Mouse (Mus musculus) Muller cell, postnatal 12 days (primary cell): ENCODE data around the gene Rars2.
"Not testable (repeated sequence)": the region's sequence is repeated elsewhere in the genome, so short reads cannot be mapped to it uniquely, and the experiment has no call there.

Experiments
- DNase-seq: peaks from one replicate; pipeline ENCODE4 v3.0.0-alpha.2; 2015; ENCODE audit errors: inconsistent ontology term

Rars2 gene

DNA sequence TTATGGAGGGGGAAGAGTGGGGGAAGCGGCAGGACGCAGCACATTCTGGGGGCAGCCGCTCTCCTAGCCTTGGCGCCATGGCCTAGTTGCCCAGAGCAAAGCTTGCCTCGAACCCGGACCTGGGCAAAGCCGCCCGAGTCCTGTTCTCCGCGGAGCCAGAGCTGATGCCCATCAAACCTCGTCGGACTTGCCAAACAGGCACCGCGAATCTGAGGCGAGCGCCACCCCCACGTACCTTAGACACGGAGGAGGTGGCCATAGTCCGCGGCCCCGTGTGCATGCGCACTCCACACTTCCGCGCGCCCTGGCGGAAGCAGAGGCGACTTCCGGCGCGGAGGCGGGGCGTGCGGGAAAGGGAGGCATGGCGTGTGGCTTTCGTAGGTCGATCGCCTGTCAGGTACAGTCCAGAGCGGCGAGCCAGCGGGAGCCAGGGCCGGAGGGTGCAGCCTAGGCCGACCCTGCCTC, at the start of gene Rars2, which contains the start of gene Orc3:
TSS of gene Rars2 (plus strand) at position 328 of the 465 bp plus-strand sequence.
TSS of gene Orc3 (minus strand) at position 315 of the 465 bp plus-strand sequence.
- DNase-seq: peak; percentile 96

DNA sequence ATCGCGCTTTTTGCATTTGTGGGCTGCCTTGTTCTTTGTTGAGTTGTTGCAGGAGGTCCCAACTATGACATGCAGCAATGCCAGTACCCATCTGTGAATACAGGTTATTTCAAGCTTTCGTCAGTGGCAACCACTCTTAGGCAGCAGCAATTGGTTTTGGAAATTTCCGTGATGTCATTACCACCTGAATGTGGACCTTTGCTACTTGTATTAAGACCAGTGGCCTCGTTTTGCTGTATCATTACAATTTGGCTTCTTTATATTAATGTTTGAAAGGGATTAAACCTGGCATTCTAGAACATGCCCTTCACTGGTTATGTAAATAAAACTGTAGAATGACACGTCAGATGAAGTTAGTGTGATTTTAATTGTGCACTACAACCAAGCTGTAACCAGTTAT, 48.5 kb upstream of the Rars2 start:
- DNase-seq: no peak

DNA sequence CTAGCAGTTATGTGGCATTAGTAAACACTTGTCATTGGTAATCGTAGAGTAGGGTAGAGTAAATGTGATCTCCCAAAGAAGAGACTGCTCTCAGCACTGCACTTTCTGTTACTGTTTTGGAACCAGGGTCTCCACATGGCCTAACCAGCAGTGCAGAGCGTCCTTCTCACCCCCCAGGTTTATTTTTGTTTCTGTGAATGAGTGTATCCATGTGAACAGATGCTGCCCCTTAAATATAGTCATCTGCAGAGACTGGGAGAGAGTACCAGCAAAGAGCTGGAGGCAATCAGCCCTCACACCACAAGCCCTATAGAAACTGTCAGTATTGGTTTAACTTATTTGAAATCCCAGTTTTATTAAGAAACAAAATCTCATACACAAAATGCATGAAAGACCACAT, 41.9 kb upstream of the Rars2 start:
- DNase-seq: no peak

DNA sequence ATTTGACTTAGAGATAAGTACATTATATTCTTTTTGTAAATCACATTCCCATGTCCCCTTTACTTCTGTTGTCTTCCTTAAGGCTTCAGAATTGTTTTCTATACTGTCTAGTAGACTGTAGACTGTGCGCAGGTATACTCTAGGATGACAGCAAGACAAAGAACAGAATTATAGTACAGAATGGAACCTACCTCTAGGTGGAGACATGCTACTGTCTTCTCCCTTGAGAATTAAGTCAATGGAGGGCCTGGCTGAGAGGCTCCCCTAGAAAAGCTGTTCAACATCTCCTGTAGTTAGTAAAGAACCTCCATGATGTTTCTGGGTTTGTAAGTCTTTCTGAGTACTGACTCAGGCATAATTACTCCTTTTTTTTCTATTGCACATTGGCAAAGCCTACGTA, 37.7 kb upstream of the Rars2 start:
- DNase-seq: no peak

DNA sequence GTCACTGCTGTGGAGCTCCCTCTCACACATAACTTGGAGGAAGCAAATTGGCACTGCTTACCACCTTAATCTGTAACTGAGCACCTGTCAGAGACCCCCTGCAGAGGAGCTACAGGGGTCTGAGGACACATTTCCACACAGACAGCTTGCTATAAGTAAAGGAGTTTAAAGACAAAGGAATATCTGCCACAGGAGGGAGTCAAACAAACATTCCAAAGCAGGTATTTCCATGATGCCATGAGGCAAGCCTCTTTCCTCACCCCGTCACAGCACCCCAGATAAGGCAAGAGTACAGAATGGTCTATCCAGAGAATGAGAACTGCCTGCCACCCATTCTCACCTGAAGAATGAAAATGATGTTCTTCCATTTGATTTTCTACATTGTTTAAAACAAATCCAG, 35.5 kb upstream of the Rars2 start:
- DNase-seq: no peak

DNA sequence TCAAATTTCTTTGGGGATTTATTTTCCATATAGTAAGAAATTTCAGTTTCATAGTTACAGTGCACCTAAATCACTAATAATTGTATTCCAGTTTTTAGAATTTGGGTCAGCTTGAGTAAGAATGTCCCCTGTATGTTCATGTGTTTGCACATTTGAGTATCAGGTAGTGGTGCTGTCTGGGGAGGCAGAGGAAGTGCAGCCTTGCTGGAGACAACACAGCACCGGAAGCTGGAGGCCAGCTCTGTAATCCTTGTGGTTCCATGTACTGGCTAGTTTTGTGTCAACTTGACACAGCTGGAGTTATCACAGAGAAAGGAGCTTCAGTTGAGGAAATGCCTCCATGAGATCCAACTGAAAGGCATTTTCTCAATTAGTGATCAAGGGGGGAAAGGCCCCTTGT, 33.3 kb upstream of the Rars2 start:
- DNase-seq: not testable (repeated sequence)

DNA sequence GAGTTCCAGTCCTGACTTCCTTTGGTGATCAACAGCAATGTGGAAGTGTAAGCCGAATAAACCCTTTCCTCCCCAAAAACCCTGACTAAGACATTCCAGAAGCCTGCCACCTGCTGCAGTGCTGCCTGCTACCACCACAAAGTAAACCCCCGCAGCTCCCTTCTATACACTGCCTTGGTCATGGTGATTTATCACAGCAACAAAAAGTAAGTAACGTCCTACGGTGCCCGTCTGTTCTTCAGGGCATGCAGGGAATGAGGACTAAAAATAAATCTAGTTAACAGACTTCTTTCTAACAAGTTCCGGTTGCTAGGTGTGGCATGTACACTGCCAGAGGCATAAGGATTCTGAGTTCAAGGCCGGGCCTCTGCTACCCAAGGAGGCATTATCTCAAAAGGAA, 32.8 kb upstream of the Rars2 start:
- no peak for DNase-seq

DNA sequence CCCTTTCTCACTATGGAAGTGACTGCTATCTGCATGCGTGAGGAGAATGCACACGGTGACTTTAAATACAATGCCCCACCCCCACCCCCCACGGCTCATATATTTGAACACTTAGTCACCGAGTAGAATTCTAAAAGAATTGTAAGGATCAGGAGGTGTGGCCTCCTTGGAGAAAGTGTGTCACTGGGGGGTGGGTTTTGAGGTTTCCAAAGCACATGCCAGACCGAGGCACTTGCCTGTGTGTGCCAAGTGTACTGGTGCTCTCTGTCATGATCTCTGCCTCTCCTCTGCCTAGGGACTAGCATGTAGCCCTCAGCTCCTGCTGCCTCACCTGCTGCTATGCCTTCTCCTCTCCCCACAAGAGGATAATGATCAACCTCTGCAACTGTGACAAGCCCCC, 32.3 kb upstream of the Rars2 start:
- peak; percentile 79 for DNase-seq

DNA sequence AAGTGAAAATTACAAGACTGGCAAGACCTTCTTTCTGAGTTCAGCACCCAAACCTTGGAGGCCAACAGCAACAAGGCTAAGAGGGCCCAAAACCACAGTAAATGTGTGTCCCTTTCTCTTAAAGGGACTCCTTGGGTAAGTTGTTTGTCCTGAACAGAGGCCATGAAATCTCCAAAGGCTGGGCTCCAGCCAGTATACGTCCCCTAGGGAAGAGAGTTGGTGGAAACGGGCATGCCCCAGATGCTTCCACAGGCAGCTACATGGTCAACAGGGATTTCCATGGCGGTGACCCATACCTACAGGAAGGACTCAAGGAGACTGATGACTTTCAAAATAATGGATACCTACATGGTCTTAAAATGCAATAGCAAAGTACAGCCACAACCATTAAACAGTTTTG, 31.3 kb upstream of the Rars2 start:
- no peak for DNase-seq

DNA sequence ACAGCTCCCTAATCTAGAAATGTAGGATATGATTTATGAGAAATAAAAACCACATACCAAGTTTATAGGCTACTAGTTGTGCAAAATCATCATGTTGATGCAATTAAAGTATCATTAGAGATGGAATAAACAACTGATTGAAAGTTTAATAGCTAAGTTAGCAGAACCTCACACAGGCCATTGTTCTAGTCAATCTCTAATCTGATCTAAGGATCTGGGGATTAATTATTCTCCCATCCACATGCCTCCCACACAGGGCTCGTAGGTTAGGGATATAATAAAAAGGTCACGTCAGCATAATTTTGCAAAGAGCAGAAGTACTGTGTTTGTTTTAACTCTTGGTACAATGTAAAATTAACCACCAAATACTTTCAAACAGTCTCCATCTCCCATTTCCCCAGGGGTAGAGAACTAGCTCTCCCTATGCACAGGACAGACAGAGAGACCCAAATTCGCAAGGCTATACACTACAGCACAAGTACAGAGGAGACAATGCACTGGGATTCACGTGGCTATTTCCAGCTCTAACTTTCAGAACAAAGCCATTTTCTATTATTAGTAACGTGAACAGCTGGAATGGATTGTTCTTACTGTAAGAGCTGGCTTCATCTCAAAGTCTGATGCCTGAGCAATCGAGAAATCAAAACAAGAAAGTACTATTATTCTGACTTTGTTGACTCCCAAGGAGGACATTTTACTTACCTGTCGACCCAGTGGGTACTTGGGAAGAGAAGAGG, 29.7 kb upstream of the Rars2 start:
- DNase-seq: no peak

DNA sequence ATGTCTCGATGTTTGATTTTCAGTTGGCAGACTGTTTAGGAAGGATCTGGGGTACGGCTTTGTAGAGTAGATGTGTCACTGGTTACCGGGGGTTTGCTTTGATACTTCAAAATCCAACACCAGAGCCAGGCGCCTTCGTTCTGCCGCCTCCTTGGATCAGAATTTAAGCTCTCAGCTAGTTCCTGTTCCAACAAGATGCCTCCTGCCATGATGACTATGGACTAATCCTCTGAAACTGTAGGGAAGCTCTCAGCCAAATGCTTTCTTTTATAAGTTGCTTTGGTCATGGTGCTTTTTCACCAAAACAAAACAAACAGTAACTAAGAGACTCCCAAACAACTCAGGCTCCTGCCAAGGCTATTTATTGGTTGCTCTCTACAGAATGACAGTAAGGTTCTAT, 11.6 kb upstream of the Rars2 start:
- no peak for DNase-seq

DNA sequence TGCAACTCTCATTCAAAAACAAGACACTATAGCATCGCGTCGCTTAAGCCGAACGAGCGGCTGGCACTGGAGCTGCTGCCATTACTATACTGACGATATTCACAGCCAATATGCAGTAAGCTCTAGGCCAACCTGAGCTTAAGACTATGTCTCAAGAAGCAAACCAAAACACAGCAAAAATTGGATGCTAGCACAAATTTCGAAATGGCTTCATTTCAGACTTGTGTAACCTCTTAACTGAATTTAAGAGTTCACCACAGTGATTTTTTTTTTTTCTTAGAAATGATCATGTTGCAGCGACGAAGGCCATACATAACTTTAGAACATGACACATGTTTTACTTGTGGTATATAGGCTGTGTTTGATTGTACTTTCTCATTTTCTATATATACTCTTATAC, 8.1 kb upstream of the Rars2 start:
- DNase-seq: no peak

DNA sequence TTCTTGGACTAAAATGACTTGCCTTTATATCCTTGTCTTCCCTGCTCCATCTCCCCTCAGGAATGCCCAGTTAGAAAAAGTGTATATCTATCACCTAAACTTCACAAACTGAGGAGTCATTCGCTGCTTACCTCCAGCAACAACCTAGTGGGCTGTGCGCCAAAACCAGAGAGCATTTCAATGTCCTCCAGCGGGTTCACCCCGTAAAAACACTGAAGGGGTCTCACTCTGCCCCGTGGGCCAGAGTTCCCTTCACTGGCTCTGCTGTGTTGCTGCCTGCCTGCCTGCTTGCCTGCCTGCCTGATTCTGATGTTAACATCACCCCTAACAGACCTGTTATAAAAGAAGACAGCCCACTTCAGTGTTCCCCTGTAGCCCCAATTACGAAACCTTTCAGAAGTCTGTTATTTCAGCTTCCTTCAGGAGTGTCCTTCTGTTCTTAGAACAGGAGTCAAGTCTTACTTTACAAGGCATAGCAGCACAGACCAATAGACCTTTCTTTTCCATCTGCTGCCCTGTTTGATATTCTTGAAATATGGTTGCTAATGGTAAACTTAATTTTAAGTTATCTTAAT, 1.1 kb upstream of the Rars2 start:
- peak; percentile 9 for DNase-seq

DNA sequence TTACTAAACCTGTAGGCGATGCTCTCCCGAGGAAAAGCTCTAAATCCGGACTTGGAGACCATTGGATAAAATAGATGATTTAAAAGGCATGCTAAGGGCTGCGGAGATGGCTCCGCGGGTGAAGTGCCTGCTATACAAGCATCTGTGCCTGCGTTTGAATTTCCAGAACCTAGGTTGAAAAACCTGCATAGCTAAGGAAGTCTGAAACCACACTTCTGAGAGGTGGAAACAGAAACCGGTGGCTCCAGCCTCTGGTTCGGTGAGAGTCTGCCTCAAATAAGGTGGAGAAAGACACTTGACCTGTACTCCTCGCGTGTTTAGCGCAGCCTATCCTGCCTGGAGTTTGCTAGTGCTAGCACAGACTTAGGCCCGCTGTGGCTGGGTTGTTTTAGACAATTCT, 546 bp downstream of the Rars2 start:
- DNase-seq: no peak

DNA sequence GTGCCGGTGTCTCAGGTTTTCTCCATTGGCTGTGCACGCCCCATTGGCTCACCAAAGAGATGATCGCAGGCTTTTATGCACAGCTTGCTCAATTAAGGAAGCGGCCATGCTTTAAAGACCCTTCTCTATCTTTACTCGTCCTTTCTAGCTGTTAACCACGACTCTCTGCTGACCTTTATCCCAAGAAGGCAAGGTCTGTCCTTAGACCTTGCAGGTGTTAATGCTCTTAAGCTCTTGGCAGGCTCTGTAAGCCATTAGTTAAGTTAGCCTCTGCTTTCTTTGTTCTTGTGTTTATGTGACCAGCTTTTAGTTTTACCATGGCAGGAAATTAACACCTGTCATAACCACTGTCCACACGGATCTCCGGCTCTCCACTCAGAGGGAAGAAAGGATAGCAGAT, 1.4 kb downstream of the Rars2 start:
- DNase-seq: no peak

DNA sequence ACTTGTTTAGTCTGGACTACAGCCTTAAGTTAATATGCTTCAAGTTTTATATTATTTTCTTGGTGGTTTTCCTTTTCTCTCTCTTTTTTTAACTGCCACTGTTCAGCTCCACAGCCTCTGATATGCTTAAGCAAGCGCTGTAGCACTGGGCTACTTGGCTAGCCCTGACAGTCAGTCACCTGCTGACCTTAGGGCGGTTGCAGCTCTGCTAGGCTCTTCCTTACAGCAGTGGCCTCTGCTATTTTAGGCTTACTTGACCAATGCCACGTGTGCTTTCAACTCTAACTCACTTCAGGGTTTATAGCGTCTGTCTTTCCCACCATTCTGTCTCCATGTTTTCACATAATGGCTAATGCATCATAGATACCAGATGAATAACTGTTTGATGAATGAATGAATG, 10.8 kb downstream of the Rars2 start:
- no peak for DNase-seq

DNA sequence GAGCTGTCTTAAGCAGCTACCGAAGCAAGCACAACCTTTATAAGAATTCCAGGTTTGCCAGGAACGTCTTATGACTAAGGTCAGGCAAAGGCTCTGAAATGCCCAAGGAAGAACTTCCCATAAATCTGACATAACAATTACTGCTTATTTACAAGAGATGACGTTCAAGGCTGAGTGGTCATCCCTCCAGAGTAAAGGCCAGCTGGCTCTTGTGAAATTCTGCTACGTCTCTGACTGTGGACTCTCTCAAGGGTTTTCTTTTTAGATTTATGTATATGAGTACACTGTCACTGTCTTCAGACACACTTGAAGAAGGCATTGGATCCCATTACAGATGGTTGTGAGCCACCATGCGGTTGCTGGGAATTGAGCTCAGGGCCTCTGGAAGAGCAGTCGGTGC, 11.6 kb downstream of the Rars2 start:
- no peak for DNase-seq

DNA sequence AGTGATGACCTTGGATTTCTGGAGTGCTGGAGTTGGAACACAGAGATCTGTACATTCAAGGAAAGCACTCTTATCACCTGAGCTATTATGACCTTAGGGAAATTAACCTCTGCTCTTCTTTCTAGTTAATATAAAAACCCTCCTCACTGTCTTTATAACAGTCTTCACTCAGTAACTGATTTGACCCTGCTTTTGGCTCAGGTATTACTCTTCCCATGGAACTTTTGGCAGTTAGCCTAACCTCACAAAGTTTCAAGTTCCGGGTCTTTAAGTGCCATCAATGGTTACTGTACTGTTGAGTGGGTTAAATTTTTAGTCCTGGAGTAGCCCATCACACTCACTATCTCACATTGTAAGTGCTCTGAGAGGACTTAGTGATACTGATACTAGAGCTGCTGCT, 15.2 kb downstream of the Rars2 start:
- no peak for DNase-seq

DNA sequence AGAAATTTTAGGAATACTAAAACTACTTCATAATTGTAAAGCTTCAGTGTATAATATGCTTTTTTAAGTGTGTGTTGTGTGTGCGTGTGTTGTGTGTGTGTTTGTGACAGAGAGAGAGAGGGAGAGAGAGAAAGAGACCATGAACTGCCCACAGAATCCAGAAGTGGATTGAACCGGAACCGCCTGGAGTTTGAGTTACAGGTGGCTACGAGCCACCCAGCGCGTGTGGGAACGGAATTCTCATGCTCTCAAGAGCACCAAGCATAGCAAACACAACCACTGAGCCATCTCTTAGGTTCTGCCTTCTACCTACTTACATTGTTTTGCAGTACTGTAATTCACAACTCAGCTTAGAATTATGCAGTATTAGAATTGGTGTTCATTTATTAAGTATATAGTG, 19.4 kb downstream of the Rars2 start:
- no peak for DNase-seq

DNA sequence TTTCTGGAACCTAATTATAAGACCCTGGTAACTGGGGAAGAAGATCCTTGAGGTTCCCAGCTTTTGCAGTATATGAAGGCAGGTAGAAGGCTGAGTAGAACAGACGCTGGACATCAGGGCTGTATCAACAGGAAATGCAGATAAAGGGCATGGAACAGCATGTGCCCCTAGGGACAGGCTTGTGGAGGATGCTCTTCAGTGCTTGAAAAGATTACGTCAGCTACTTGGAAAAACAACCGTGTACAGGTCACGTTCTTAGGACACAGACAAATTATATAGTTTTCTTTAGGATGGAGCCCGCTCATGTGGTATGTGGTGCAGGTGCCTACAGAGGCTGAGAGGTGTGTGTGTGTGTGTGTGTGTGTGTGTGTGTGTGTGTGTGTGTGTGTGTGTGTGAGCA, 21.3 kb downstream of the Rars2 start:
- no peak for DNase-seq

DNA sequence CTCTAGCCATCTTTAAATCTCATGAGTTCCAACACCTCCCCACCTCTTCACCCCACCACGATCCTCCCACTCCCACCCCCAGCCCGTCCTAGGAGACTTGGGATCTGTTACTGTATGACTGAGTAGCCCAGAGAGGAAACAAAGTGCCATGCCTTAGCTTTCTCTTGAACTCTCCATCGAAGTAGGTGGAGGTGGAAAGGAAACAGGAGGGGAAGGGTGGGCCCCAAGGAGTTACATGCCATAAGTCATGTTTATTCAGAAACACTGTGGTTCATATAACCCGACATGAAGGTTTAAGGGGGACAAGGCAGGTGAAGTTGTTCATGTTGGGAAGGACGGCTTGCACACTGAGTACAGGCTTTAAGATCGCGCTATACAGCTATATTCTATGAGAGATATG, 22.6 kb downstream of the Rars2 start:
- DNase-seq: no peak

DNA sequence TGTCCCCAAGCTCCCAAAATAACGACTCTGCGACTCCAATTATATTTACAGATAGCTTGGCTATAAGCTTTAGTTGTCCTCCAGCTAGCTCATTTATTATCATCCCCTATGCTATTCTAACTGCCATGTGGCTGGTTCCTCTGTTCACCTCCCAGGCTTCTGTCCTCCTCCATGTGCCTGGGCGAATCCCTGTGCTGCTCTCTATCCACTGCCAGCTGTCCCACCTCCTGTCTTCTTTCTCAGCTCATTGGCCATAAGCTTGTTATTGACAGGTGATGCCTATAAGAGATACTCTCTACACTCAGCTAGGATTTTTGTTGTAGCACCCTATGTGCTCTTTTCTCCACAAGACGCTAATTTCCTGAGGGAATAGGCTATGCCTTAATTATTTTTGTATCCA, 23.1 kb downstream of the Rars2 start:
- DNase-seq: no peak

DNA sequence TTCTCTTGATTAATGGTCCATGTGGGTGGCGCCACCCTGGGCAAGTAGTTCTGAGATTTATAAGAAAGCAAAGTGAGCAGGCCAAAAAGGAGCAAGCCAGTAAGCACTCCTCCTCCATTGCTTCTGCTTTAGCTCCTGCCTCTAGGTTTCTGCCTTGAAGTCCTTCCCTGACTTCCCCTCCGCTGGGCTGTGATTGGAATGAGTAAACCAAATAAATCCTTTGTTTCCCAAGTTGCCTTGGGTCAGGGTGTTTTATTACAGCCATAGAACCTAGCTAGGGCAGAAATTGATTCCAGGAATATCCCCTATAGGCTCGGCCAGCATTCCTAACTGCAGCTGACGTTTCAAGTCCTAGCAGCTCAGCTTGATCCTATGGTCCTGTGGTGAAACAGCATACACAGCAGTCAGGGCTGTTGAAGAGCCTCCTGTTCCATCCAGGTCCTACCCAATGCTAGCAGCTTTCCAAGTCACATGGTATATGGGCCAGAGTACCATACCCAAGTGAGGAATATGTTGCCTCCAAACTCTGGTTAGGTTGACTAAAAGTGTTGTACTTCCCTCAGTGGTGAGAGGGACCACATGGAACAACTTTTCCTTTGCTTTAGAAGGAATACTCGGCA, 25.1 kb downstream of the Rars2 start:
- DNase-seq: no peak
